Comparison of ENCODE assay signal across 8 mouse cellular contexts in the genomic region with DNA sequence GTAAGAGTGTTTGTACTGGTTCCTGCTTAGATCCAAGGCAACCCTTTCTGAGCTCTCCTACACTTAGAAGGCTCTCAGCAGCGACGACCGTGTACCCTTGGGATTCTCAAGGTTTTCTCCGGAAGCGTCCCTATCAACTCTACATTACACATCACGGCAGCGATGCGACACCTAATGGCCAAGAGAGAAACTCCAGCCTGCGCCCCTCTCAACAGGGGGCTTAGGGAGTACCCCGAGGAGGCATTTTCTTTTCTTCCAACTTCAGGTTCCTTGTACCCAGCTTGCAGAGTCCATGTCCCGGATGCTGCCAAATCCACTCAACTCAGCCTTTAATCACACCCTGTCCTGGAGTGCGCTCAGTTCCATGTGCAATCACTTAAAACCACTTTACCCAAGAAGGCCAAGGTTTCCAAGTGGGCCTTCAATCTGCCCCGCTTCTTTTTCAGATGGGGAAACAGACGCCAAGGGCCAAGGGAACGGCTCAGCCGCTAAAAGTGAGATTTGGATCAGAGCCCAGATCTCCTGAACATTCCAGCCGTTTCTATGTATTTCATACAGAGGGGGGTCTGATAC.
DNase-seq lines count a peak whose midpoint lies in the region; ATAC-seq lines count a peak whose summit lies in the region.

No protein-coding gene starts in this region.

- H3K4me3 ChIP-seq in intestine, embryonic 15.5 days (replicated peaks): no peak overlapping the region
- peak overlapping the region; percentile 19 for H3K4me3 ChIP-seq in limb, embryonic 12.5 days (replicated peaks)
- no peak overlapping the region for H3K4me3 ChIP-seq in midbrain, embryonic 12.5 days

- H3K9ac ChIP-seq in intestine, embryonic 15.5 days: no peak overlapping the region
- no peak overlapping the region for H3K9ac ChIP-seq in limb, embryonic 12.5 days (replicated peaks)
- no peak overlapping the region for H3K9ac ChIP-seq in midbrain, embryonic 12.5 days (replicated peaks)

- H3K9me3 ChIP-seq in intestine, embryonic 15.5 days: no peaks in the 10 kb centered on the region
- H3K9me3 ChIP-seq in limb, embryonic 12.5 days: no peaks in the 10 kb centered on the region
- no peaks in the 10 kb centered on the region for H3K9me3 ChIP-seq in midbrain, embryonic 12.5 days

- H3K27ac ChIP-seq in intestine, embryonic 15.5 days: no peak overlapping the region
- H3K27ac ChIP-seq in limb, embryonic 12.5 days: 0 out of 2 replicates have a peak overlapping the region, but pooled peaks have one; percentile 13
- no peak overlapping the region for H3K27ac ChIP-seq in midbrain, embryonic 12.5 days (replicated peaks)

- ATAC-seq in intestine, embryonic 15.5 days: peak; percentile 40
- peak; percentile 63 for ATAC-seq in limb, embryonic 12.5 days (ENCODE audit: insufficient number of reproducible peaks, insufficient read depth, low FRiP score, low TSS enrichment, low read depth)
- peak; percentile 21; the same call in 1 of the 2 replicates for ATAC-seq in midbrain, embryonic 12.5 days (ENCODE audit: low FRiP score, low read depth)

- H3K4me2 ChIP-seq in intestine, embryonic 15.5 days (replicated peaks): peak overlapping the region; percentile 51
- peak overlapping the region; percentile 53 for H3K4me2 ChIP-seq in limb, embryonic 12.5 days
- peak overlapping the region; percentile 39 for H3K4me2 ChIP-seq in midbrain, embryonic 12.5 days (replicated peaks)

- intact Hi-C loops in gastrocnemius, postnatal 36 days (cut with DNase I): loop anchor here (2.0 to 10.0 kb wide), 2 partner anchors 187 to 223 kb away; partner anchors contain the start of gene Fbxo11

- WGBS in intestine, embryonic 15.5 days: 14% methylated on average over 17 of the region's 17 CpGs
- 10% methylated on average over 17 of the region's 17 CpGs for WGBS in limb, embryonic 12.5 days
- 18% methylated on average over 17 of the region's 17 CpGs for WGBS in midbrain, embryonic 12.5 days

- no peaks in the 10 kb centered on the region for H3K27me3 ChIP-seq in intestine, embryonic 15.5 days (replicated peaks)
- no peaks in the 10 kb centered on the region for H3K27me3 ChIP-seq in limb, embryonic 12.5 days
- no peaks in the 10 kb centered on the region for H3K27me3 ChIP-seq in midbrain, embryonic 12.5 days

- H3K4me1 ChIP-seq in intestine, embryonic 15.5 days (replicated peaks): peaks cover 3% of the 10 kb centered on the region; the same call in 1 of the 2 replicates
- peaks cover 9% of the 10 kb centered on the region; the same call in 1 of the 2 replicates for H3K4me1 ChIP-seq in limb, embryonic 12.5 days (replicated peaks)
- peaks cover 14% of the 10 kb centered on the region for H3K4me1 ChIP-seq in midbrain, embryonic 12.5 days

- DNase-seq in layer of hippocampus, adult 11-12 months (ENCODE audit: low spot score): peak; percentile 62
- DNase-seq in layer of hippocampus, adult 9-10 months (ENCODE audit: low spot score): no peak
- peak; percentile 54 to 59 for DNase-seq in cerebellum, postnatal 36 days
- DNase-seq in gastrocnemius, postnatal 36 days: peak; percentile 45 to 54
- peak; percentile 10 to 53 for DNase-seq in spleen, postnatal 10 days (ENCODE audit: low spot score in 2 of 2)

- H3K36me3 ChIP-seq in intestine, embryonic 15.5 days: no peaks in the 10 kb centered on the region
- no peaks in the 10 kb centered on the region for H3K36me3 ChIP-seq in limb, embryonic 12.5 days
- no peaks in the 10 kb centered on the region for H3K36me3 ChIP-seq in midbrain, embryonic 12.5 days
